Mouse (Mus musculus) urinary bladder, adult 18-20 months (tissue): ENCODE results near the gene Pmp22.

Experiments
- DNase-seq, 2 experiments: peaks; one replicate each; pipeline ENCODE4 v3.0.0; 2022; ENCODE audit warnings: low spot score in 2 of 2, mixed read lengths in 2 of 2

Gene Pmp22

DNA sequence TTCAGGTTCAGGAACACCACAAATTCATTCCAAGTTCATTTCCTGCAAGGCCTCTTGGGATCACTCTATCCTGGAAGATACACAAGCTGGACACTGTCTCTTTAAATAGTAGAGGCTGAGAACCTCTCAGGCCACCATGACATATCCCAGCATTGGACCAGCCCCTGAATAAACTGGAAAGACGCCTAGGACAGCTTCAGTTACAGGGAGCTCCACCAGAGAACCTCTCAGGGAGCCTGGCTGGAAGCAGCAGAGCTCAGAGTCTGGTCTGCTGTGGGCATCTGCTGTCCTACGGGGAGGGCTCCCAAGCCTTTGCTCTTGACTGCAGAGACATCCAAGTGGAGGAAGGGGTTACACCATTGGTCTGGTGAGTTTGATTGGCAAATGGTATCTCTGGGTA is at the start of gene Pmp22:
TSS of gene Pmp22 (plus strand) at position 199 of the 400 bp plus-strand sequence.
- DNase-seq: no peak

DNA sequence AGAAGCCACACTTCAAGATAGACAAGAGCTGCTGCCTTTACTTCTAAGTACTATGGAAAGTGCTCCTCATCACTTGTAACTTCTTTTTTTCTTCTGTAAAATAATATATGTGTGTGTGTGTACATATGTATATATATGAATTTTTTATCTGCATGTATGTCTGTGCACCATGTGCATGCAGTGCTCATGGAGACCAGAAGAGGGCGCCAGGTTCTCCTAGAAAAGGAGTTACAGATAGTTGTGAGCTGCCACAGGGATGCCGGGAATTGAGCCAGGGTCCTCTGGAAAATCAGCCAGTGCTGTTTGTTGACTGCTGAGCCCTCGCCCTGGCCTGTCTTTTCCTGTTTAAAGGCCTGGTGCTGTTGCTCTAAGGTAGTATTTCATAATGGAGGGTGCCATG is 44.2 kb upstream of the Pmp22 start:
- DNase-seq: no peak

DNA sequence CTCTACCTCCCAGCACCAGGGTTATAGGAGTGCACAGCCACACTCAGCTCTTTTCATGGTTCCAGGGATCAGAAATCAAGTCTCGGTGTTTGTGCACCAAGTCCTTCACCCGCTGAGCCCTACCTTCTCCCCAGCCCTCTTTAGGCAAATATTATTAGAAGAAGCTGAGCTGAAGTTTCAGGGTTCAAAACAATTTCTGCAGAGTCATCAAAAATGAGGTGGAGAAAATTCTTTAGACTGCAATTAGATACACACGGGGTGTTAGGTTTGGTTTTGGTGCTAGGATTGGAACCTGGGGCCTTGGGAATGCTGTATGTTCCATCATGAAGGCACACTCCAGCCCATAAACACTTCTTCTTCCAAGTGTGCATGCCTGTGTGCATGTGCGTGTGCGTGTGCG is 40.1 kb upstream of the Pmp22 start:
- no peak for DNase-seq

DNA sequence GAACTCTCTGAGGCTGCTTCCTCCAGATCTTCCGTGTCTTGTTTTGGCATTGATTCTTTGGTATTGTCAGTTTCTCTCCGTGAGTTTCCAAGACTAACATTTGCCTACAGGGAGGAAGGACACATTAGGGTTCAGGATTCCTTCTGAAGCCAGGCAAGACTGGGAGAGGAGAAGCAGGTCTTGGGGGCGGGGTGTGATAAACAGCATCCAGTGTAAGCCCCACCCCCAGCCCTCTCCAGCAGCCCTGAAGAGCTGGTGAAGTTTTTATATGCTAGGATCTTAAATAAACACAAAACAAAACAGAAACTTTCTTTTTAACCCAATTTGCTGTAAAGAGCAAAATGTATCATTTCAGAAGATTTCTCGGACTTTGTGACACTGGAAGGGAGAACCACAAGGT is 38.6 kb upstream of the Pmp22 start:
- no peak for DNase-seq

DNA sequence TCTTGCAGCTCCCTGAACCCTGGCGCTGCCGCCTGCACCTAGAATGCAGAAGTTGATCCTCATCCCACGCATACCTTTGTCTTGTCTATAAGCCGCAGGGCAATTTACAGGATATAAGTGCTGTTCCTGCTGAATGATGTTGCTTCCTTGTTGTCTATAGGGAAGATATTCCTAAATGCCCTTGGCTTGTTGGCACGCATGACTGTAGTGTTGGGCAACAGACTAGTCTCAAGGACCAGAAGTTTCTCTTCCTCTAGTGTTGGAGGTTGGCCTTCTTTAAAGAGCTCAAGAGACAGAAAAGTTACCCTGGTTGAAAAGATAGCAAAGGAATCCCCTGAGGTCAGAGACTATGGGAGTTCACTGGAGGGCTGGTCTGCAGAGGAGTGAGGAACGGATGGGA is 37.8 kb upstream of the Pmp22 start:
- no peak for DNase-seq

DNA sequence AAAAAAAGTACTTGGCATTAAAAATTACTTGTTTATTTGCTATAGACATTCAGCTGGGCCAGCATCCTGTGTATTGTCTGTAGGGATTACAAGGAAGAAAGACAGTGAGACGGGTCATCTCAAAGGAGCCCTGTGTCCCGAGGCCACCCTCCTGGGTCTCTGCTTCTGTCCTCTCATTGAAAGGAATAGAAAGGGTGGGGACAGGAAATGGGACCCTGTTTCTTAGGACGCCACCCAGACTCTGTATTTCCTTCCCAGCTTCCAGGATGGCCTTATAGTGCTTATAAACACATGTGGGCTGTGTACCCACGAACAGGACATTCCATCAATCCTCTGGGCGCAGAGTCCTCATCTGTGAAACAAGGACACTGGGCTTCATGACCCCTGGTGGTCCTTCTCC is 36.5 kb upstream of the Pmp22 start:
- DNase-seq: no peak

DNA sequence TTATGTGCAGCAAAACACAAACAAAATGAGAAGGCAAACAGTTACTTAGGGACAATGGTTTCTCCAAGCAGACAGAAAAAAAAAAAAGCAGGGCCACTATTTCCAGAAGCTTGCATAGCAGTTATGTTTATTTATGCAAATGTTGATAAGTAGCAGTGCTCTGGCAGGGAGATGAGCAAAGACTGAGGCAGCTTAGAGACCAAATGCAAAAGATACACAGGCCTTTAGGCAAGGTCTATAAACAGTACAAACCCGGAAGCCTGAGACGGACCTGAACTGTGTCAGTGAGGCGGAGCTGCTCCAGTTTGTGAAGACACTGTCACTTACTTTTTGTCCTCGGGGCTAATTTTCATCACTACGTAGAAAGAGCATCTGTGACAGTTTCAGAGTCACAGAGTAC is 35.2 kb upstream of the Pmp22 start:
- no peak for DNase-seq

DNA sequence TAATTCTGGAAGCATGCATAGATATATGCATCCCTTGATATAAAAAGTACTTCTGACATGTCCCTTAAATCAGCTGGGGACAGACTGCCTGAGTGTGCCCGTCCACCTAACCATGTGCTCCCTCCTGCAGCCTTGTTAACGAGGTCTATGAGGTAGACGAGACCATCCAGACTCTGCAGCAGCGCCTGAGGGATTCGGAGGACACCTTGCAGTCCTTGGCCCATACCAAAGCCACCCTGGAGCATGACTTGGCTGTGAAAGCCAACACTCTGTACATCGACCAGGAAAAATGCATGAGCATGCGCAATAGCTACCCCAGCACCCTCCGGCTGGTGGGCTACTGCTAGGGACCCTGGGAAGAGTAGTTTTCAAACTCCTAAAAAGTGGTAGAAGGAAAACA is 34.3 kb upstream of the Pmp22 start:
- DNase-seq: no peak

DNA sequence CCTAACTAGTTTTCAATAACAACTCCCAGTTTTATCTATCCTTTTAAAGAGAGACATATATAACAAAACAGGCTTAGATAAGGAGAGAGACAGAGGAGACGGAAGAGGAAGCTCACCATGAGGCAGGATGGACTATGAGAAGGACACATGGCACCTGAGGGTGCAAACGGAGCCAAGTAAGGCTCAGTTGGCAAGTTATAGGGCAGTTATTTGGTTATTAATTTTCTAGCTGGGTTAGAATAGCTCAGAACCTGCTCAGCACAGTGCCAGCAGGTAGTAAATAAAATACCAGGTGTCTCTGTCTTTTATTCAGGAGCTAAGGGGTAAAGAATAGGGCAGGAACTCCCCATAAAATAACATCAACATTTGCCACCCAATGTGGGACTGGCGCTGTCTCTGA is 30.8 kb upstream of the Pmp22 start:
- DNase-seq: no peak

DNA sequence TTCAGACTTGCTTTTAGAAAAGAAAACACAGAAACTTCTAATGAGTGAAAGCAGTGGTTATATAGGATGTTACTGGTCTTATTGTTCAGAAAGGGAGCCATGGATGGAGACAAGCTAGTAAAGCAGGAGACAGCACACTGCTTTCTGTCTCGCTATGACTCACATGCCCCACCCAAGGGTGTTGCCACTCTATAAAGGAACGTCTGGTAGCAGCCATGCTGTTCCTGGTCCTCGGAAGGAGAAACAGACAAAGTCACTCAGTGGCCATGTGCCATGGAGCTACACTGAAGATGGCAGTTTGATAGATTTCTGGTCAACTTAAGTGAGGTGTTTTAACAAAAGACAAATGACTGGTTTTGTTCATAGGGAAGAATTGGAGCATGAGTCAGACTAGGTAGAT is 29.4 kb upstream of the Pmp22 start:
- DNase-seq: peak in 1 of 2 experiments; percentile 9

DNA sequence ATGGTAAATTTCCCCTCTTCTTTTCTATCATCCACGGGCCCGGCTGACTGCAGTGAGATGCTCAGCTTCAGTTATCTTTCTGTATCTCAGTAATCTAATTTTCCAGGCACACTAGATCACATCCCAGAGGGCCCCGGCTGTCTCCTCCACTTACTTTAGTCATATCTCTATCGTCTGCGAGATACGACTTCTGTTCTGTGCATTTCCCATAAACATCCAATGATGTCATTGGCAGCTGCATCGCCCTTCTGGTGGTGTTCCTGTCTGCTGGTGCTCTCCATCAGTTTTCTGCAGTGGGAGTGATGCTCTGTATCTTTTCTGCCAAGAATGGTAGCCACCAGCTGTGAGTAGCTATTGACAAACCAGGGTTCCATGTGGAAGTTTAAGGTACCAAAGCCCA is 25.5 kb upstream of the Pmp22 start:
- DNase-seq: no peak

DNA sequence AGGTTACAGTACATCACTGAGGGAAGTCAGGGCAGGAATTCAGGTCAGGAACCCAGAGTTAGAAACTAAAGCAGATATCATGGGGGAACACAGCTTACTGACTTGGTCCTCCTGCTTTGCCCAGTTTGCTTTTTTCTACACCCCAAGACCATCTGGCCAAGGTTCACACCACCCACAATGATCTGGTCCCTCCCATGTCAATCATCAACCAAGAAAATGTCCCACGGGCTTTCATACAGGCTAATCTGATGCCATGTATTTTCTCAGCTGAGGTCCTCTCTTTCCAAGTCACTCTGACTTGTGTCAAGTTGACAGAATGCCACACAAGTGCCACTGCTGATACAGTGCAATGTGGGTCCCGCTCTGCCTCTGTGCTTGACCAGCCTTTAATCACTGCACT is 24.8 kb upstream of the Pmp22 start:
- DNase-seq: no peak

DNA sequence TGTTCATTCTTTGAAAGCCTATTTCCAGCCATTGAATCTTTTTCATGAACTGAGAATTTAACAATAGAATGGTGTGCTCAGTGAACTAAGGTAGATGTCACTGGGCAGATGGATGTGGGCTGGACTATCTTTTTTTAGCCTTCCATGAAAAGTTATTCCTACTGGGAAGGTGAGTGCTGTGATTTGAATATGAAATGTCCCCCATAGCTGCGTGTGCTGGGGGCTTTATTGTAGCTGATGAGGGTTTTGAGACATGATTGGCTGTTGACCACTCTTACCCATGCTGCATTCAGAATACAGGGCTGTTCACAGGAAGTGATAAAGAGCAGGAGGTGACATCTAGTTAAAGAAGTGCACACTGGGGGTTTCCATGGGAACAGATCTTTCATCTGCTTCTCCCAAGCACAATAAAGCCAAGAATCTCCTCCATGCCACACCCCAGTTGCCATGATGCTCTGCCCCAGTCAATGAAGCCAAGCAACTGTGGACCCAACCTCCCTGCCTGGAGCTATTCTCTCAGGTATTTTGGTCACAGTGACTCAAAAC is 19.5 kb upstream of the Pmp22 start:
- no peak for DNase-seq

DNA sequence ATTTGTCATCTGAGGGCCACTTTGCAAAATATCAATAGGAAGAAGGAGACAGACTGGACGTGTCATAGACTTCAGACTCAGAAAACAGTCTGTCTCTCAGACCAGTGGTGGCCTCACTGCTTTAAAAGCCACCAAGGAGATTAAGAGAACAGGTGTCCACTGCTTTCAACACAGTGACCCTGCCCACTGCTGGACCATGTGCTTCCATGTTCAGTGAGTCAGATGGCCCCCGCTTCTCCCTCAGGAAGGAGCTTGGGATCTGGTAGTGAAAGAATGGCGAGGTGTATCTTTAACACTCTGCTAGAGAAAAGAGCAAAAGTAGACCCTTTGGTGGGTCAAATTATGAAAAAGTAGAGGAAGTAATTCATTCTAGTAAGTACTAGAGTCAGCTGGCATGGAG is 18.5 kb upstream of the Pmp22 start:
- DNase-seq: no peak

DNA sequence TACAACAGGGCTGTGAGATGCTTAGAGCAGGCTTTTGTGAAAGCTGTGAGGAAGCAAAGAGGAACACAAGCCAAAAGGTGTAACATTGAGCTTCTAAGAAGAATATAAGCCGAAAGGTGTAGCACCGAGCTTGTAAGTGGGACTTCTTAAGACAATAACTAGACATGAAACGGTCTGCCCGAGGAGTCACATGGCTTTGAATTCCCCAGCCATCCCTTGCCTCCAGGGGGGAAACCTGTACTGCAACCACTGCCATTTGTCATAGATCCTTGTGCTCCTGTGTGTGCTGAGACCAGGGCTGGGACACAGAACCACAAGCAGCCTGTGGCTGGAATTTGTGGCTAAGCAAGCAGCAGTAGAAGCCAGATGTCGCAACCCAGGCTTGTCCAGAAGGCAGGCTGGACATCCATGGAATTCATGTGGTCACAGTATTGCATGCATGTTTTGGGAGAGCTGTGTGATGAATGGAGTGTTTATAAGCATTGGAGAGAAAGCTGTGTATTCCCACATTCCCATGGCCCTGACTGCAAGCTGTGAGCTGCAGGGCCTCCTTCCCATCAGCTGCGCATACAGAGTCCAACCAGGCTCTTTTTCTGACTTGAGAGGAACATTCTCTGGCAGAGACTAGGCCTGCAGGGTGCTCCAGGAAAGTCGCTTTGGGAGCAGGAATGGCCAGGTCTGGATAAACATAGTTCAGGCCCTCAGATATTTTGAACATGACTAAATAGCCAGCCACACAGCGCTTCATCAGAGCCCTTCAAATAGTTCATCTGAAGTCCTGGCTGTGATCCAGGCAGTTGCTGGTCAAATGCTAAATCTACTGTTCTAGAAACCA is 13.8 kb upstream of the Pmp22 start:
- no peak for DNase-seq

DNA sequence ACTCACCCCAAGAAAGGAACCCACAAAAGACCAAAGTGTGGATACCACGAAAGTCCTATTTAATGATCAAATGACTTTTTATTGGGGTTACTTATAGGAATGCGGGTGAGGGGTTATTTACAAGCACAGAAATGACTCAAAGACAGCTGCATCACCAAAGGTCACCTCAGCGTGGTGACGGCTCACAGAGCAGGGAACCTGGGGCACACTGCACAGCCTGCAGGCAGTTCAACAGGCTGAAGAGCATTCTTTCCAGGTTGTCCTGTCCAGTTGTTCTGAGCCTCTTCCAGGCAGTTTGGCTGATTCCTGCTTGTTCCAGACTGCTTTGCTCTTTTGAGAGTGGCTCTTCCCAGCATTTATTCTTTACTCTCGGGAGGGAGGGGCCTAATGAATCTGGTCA is 12.1 kb upstream of the Pmp22 start:
- no peak for DNase-seq

DNA sequence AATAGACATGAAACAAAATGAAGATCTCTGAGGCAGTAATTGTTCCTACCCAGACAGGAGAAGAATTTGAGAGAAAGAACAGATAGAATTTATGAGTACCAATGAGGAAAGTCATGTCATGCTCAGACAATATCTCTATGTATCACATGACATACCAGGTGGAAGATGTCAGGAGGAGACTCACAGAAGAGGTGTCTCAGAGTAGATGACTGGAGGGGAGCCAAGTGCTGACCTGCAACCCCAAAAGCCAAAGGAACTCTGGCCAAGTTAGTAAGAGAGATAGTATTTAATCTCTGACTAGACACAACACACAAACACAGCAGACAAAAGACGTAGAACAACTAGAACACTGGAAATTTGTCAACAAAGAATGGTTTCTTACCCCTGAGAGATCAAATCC is 11.5 kb upstream of the Pmp22 start:
- DNase-seq: no peak

DNA sequence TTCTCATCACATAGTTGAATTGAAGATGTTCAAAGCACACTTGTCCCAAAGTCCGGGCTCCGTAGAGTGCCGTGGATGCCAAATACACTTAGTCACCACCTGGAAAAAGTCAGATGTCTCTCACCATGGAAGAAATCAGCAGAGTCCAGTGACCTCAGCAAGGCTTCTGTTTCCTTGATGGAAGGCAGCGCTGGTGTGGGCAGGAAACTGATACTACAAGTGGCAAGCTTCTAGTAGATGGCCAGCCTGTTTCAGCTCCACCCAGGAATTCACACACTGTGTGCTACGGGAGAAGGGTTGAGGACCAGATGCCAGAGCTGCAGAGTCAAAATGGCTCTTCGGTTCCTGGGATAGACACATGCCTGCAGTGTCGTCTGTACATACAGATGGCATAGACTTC is 9.0 kb upstream of the Pmp22 start:
- DNase-seq: no peak

DNA sequence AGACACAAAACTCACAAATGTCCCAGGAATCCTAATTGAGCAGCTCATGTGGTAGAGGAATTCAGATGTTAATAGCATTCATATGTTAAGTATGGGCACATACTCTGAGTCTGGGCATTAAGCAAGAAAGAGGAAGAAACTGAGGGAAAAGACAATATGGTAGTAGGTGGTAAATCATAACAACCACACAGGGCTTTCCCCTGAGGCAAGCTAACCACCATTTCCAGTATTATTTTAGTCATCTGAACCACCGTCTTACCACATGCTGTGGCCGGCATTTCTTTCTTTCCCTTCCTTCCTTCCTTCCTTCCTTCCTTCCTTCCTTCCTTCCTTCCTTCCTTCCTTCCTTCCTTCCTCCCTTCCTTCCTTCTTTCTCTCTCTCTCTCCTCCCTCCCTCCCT is 6.5 kb upstream of the Pmp22 start:
- DNase-seq: no peak

DNA sequence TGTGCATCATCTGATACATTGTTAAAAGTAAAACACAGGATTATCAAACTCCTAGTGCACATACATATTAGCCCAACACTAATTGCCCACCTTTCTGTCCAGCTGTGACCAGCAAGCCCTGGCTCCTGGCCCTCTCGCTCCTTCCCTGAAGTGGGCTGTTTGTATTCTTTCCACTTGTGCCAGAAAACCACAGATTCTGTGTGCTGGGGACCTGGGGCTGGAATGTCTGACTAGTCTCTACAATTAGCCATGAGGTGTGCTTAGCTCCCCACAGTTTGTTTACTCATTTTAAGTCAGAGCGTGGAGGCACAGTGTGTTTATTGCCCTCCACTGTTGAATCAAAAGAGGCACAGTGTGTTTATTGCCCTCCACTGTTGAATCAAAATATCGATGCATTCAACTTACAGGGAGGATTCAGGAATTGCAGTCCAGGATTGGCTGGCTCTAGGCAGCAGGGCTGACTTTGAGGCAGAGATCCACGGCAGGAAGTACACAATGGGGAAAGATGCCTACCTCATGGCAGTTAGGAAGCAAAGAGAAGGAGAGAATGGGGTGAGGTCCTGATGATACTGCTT is 5.9 kb upstream of the Pmp22 start:
- DNase-seq: no peak

DNA sequence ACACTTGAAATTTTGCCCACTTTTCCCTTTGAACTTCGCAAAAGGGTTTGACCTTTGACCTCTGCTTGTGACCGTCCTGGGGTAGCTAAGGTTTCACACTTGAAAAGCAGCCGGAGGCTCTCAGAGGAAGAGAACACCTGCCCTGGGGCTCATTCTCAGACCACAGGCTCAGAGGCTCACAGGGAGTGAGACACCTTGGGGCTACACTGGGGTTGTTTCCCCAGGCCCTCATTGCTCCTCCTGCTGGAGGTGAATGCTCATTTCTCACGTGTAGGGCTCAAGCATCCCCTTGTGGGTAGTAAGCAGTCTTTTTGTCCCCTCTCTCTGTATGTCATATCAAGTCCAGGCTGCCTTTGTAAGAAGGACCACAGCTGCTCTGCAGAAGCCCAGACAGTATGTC is 4.5 kb upstream of the Pmp22 start:
- no peak for DNase-seq

DNA sequence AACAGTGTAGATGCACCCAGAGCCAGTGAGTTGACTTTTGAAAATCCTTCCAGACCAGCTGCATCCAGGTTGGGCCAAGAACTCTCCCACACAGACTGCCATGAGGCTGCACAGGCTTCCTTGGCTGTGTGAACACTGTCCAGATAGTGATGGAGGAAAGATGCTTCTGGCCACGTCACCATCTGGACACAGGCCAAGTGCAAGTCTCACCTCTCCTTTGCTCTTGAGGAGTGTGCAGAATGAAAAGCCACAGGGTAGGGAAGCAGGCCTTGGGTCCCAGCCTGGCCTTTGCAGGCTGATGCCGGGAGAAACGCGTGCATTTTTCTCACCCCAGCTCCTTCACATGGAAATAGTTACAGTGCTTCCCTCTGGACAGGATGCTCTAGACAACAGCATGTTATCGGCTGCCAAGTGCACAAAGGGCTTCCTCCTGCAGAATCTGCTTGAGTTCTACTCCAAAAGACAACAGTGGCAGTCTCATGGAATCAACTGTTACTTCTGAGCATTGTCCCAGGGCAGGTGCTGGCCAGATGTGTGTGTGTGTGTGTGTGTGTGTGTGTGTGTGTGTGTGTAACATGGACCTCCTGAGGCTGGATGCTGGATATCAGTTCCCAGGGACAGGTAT is 2.8 kb upstream of the Pmp22 start:
- DNase-seq: no peak

DNA sequence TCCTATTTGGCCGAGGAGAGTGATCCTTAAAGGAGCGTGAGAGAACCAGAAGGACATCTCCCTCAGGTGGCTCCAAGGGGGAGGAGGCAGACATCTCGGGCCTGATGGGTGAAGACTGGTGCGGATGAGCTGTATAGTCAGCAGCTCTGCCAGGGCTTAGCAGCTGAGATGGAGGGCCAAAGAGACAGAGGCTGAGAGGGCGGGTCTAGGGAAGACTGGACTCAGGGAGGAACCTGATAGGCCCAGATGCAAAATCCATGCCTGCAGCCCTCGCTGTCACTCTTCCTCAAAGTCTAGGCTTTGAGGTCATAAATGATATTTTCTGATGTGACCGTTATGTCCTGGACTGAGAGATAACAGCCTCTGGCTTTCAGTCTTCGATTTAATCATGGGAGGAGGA is 1.8 kb upstream of the Pmp22 start:
- no peak for DNase-seq
